Comparison of ENCODE assay signal across 29 mouse cellular contexts in genomic region chr10:29497205-29497822, GRCm38 (mm10). TPM values are rescaled to one million over a fixed set of nuclear protein-coding genes. Genes with fewer than 3 reads are reported as not detected.
"Had no signal": no experiment of that assay in that cellular context is flagged by ENCODE, and none has a peak within 500 bp of the region (broad histone marks: within the 10 kb centered on the region; RNA-seq: fewer than 3 reads in every experiment).

No protein-coding gene starts in this region.

- H3K4me3 ChIP-seq: embryonic facial prominence, embryonic 10.5 days; embryonic facial prominence, embryonic 12.5 days; embryonic facial prominence, embryonic 13.5 days; embryonic facial prominence, embryonic 15.5 days; erythroblast, embryonic 14.5 days; forebrain, embryonic 10.5 days; forebrain, embryonic 12.5 days; forebrain, embryonic 13.5 days; forebrain, embryonic 15.5 days; gastrocnemius, adult 2 months; heart, adult 2 months had no signal

- H3K4me2 ChIP-seq: embryonic facial prominence, embryonic 12.5 days; embryonic facial prominence, embryonic 13.5 days; embryonic facial prominence, embryonic 15.5 days; forebrain, embryonic 12.5 days; forebrain, embryonic 13.5 days; forebrain, embryonic 15.5 days had no signal

- H3K36me3 ChIP-seq: embryonic facial prominence, embryonic 10.5 days; embryonic facial prominence, embryonic 12.5 days; forebrain, embryonic 12.5 days; forebrain, embryonic 15.5 days had no signal

- H3K4me1 ChIP-seq: embryonic facial prominence, embryonic 10.5 days; embryonic facial prominence, embryonic 12.5 days; embryonic facial prominence, embryonic 13.5 days; embryonic facial prominence, embryonic 15.5 days; forebrain, embryonic 10.5 days; forebrain, embryonic 12.5 days; forebrain, embryonic 13.5 days; forebrain, embryonic 15.5 days had no signal

- DNase-seq: cerebellum, adult 2 months; cerebellum, adult 8-10 months; cerebellum, adult 9-10 months; cerebellum, adult 9-11 months; cerebellum, postnatal 10 days; cerebellum, postnatal 14 days; cerebellum, postnatal 25 days; cerebellum, postnatal 36 days; embryo, embryonic 11 days; forebrain, postnatal 0 days; gastrocnemius, adult 2 months; gastrocnemius, postnatal 10 days; gastrocnemius, postnatal 14 days; gastrocnemius, postnatal 25 days; gastrocnemius, postnatal 36 days; heart, adult 11 months; heart, adult 18-20 months; heart, adult 2 months had no signal

- H3K27ac ChIP-seq: embryonic facial prominence, embryonic 10.5 days; embryonic facial prominence, embryonic 12.5 days; embryonic facial prominence, embryonic 13.5 days; embryonic facial prominence, embryonic 15.5 days; forebrain, embryonic 10.5 days; forebrain, embryonic 12.5 days; forebrain, embryonic 13.5 days; forebrain, embryonic 15.5 days; gastrocnemius, adult 2 months; heart, adult 2 months had no signal

- H3K27me3 ChIP-seq: embryonic facial prominence, embryonic 12.5 days; embryonic facial prominence, embryonic 13.5 days; embryonic facial prominence, embryonic 15.5 days; forebrain, embryonic 12.5 days; forebrain, embryonic 13.5 days; forebrain, embryonic 15.5 days had no signal

- H3K9ac ChIP-seq: embryonic facial prominence, embryonic 12.5 days; embryonic facial prominence, embryonic 13.5 days; embryonic facial prominence, embryonic 15.5 days; forebrain, embryonic 12.5 days; forebrain, embryonic 13.5 days; forebrain, embryonic 15.5 days; forebrain, postnatal 0 days had no signal

- ATAC-seq: forebrain, embryonic 13.5 days; forebrain, embryonic 14.5 days; forebrain, embryonic 15.5 days; forebrain, embryonic 16.5 days; forebrain, postnatal 0 days had no signal

- H3K9me3 ChIP-seq: embryonic facial prominence, embryonic 10.5 days; embryonic facial prominence, embryonic 12.5 days; embryonic facial prominence, embryonic 13.5 days; embryonic facial prominence, embryonic 15.5 days; forebrain, embryonic 10.5 days; forebrain, embryonic 12.5 days; forebrain, embryonic 13.5 days; forebrain, embryonic 15.5 days had no signal

RNA-seq across cellular contexts. Expression of gene Rspo3, which starts 38.4 kb away (rescaled TPM):
- polyA plus RNA-seq: erythroblast, embryonic 14.5 days had no signal
